Mouse (Mus musculus) G1E (cell line): ENCODE measurements at regions not wholly inside any gene's neighbourhood (a gene's known extent, or its start where the extent isn't known, plus 50 kb on each side); places are given as distances from the start of the nearest gene placed in this dataset.

Experiments used
- CTCF ChIP-seq: IDR thresholded peaks from 2 replicates; pipeline ENCODE4 v1.5.1; 2012; ENCODE audit warnings: low read depth, low read length, inconsistent platforms, mixed read lengths
- GATA2 ChIP-seq: IDR thresholded peaks from 2 replicates; pipeline ENCODE4 v1.6.1; 2012; ENCODE audit warnings: low read depth, low read length, inconsistent platforms, borderline replicate concordance

DNA sequence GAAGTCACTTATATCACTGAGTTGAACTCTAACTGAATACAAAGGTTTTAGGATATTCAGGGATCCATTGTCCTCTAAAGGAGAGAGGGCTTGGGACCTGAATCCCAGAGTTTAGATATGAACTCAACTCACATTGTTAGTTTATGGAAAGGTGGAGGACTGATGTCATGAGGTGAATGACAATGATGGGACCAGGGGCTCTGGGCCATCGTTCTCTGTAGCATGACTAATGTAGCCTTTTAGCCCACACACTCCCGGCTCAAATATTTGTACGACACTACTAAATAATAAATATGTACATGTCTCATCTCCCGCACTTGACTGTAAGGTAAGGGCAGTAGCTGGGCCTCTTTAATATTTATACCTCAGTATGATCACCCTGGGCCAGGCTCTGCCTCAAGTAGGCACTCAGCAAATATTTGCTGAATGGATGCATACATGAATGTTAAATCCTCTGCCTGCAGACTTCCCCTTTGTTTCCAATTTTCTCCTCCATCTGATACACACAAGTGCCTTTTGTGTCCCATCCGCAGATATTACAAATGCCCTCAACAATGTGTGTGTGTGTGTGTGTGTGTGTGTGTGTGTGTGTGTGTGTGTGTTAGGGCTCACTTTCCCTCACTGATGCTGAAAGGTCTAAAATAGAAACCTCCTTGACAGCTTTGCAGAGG is 59.2 kb upstream of the 4933402D24Rik start:
- TF ChIP-seq GATA2 (no peak), CTCF (no peak)
